Mouse (Mus musculus) liver, embryonic 11.5 days (tissue): ENCODE measurements around the gene BC025920. TPM values are rescaled to one million over a fixed set of nuclear protein-coding genes. Genes with fewer than 3 reads are reported as not detected.
A peak's percentile ranks its signal among the peaks of the same experiment; 100 is the strongest.

ENCODE experiments used
- ATAC-seq: fragments of 200-750 bp; cut with Nextera tagmentation; replicated peaks from 2 replicates; pipeline ENCODE4 v1.8.0; 2017; ENCODE audit warnings: moderate number of reproducible peaks, mild to moderate bottlenecking, moderate TSS enrichment, moderate library complexity; ENCODE audit not compliant: low FRiP score
- DNase-seq: peaks from one replicate; pipeline ENCODE4 v3.0.0-alpha.2; 2017; ENCODE audit warnings: low spot score
- H3K27ac ChIP-seq: fragments of 300-500 bp; sonication (generic); 2 replicates; pipeline ENCODE4 v1.5.1; 2014; ENCODE audit warnings: mild to moderate bottlenecking, low read depth, low read length, control low read depth
- H3K27me3 ChIP-seq: fragments of 300-500 bp; sonication (generic); replicated peaks from 2 replicates; pipeline ENCODE4 v1.6.1; 2014; ENCODE audit warnings: low read length, mixed read lengths; ENCODE audit not compliant: control insufficient read depth, insufficient read depth
- H3K36me3 ChIP-seq: fragments of 300-500 bp; sonication (generic); 2 replicates; pipeline ENCODE4 v1.6.1; 2014; ENCODE audit warnings: mild to moderate bottlenecking, low read length, moderate library complexity, mixed read lengths; ENCODE audit not compliant: control insufficient read depth, insufficient read depth
- H3K4me1 ChIP-seq: fragments of 300-500 bp; sonication (generic); replicated peaks from 2 replicates; pipeline ENCODE4 v1.6.1; 2014; ENCODE audit warnings: low read length, mixed read lengths; ENCODE audit not compliant: control insufficient read depth, insufficient read depth
- H3K4me2 ChIP-seq: fragments of 300-500 bp; sonication (generic); 2 replicates; pipeline ENCODE4 v1.6.1; 2014; ENCODE audit warnings: mild to moderate bottlenecking, control low read depth, moderate library complexity
- H3K4me3 ChIP-seq: fragments of 300-500 bp; sonication (generic); 2 replicates; pipeline ENCODE4 v1.5.1; 2014; ENCODE audit warnings: low read depth, low read length, control low read depth
- H3K9ac ChIP-seq: fragments of 300-500 bp; sonication (generic); 2 replicates; pipeline ENCODE4 v1.6.1; 2014; ENCODE audit warnings: low read depth, low read length, control low read depth
- H3K9me3 ChIP-seq: fragments of 300-500 bp; sonication (generic); 2 replicates; pipeline ENCODE4 v1.6.1; 2016; ENCODE audit warnings: low read length, inconsistent platforms, mixed read lengths; ENCODE audit not compliant: control insufficient read depth
- WGBS: fragments of 180-500 bp; shearing (Covaris S2); extraction: QIAGEN DNeasy Blood & Tissue Kit; methylation state at CpG from one replicate; pipeline ENCODE4 v1.1.7; 2014; 5-methylcytosine and 5-hydroxymethylcytosine counted together
- polyA plus RNA-seq: library from polyadenylated mRNA; unstranded; fragments of >200 nt; fragmentation: Nextera tagmentation; extraction: Ambion mirVana; gene quantifications from 2 replicates; pipeline ENCODE4 v1.2.1, GENCODE M21; 2014

Gene BC025920
- polyA plus RNA-seq, 1 experiment from 2014 or later = 1.1 TPM

- ATAC-seq (peak; percentile 47), DNase-seq (peak; percentile 94)
- peaks cover 6% of the 10 kb centered on the region for H3K36me3 ChIP-seq
- peak overlapping the region; percentile 97 for H3K4me2 ChIP-seq
- WGBS = under 1% methylated on average over 34 of the region's 34 CpGs
- no peaks in the 10 kb centered on the region for H3K9me3 ChIP-seq
- peak overlapping the region; percentile 76 for H3K27ac ChIP-seq
- peak overlapping the region; percentile 42 for H3K9ac ChIP-seq
- peaks cover 64% of the 10 kb centered on the region for H3K4me1 ChIP-seq
- H3K27me3 ChIP-seq = peaks cover 18% of the 10 kb centered on the region
- H3K4me3 ChIP-seq = peak overlapping the region; percentile 52
Observed at GRCm38 (mm10) chr10:81570831-81571500, 35.1 kb upstream of the BC025920 start.

- ATAC-seq (peak; percentile 88), DNase-seq (peak; percentile 91)
- peak overlapping the region; percentile 52 for H3K4me3 ChIP-seq
- no peaks in the 10 kb centered on the region for H3K9me3 ChIP-seq
- peaks cover 61% of the 10 kb centered on the region for H3K4me1 ChIP-seq
- H3K27me3 ChIP-seq = peaks cover 22% of the 10 kb centered on the region
- peak overlapping the region; percentile 97 for H3K4me2 ChIP-seq
- peak overlapping the region; percentile 42 for H3K9ac ChIP-seq
- H3K27ac ChIP-seq = peak overlapping the region; percentile 76
- H3K36me3 ChIP-seq = 0 out of 2 replicates have a peak, but pooled peaks cover 2% of the 10 kb centered on the region
- WGBS = under 1% methylated on average over 18 of the region's 18 CpGs
Observed at GRCm38 (mm10) chr10:81571501-81571876, 34.6 kb upstream of the BC025920 start.

- WGBS = 6% methylated on average over 9 of the region's 9 CpGs
- H3K9ac ChIP-seq = no peak overlapping the region
- peaks cover 28% of the 10 kb centered on the region for H3K27me3 ChIP-seq
- no peak overlapping the region; the same call in 1 of the 2 replicates for H3K27ac ChIP-seq
- H3K4me2 ChIP-seq = peak overlapping the region; percentile 97
- no peak for DNase-seq
- 0 out of 2 replicates have a peak, but pooled peaks have one; percentile 0 for ATAC-seq
- H3K4me3 ChIP-seq = peak overlapping the region; percentile 11; the same call in 1 of the 2 replicates
- H3K4me1 ChIP-seq = peaks cover 61% of the 10 kb centered on the region
- H3K9me3 ChIP-seq = no peaks in the 10 kb centered on the region
- no peaks in the 10 kb centered on the region for H3K36me3 ChIP-seq
Observed at GRCm38 (mm10) chr10:81572133-81572671, 33.9 kb upstream of the BC025920 start.

- Histone ChIP-seq H3K4me3 (0 out of 2 replicates have a peak overlapping the region, but pooled peaks have one; percentile 11), H3K27ac (no peak overlapping the region), H3K4me2 (peak overlapping the region; percentile 97), H3K9ac (no peak overlapping the region), H3K36me3 (no peaks in the 10 kb centered on the region), H3K9me3 (no peaks in the 10 kb centered on the region), H3K27me3 (peaks cover 30% of the 10 kb centered on the region), H3K4me1 (peaks cover 61% of the 10 kb centered on the region)
- DNase-seq (no peak), ATAC-seq (peak; percentile 44)
- 11% methylated on average over 9 of the region's 9 CpGs for WGBS
Observed at GRCm38 (mm10) chr10:81572975-81573374, 33.1 kb upstream of the BC025920 start.

- Histone ChIP-seq H3K9me3 (no peaks in the 10 kb centered on the region), H3K36me3 (no peaks in the 10 kb centered on the region), H3K27ac (no peak within 1 kb of the TSS), H3K4me1 (peaks cover 51% of the 10 kb centered on the region), H3K27me3 (peaks cover 36% of the 10 kb centered on the region), H3K9ac (peak within 1 kb of the TSS; percentile 46; the same call in 1 of the 2 replicates), H3K4me3 (peak within 1 kb of the TSS; percentile 46), H3K4me2 (peak within 1 kb of the TSS; percentile 80)
- DNase-seq (no peak), ATAC-seq (no peak)
- WGBS = 20% methylated on average over 10 of the region's 10 CpGs
Observed at GRCm38 (mm10) chr10:81574081-81575056, 31.7 kb upstream of the BC025920 start, which contains the start of gene Tle2. Tle2 (plus strand) TSS chr10:81574561.

GRCm38 (mm10) chr10:81575208-81575631, 30.9 kb upstream of the BC025920 start:
- DNase-seq = no peak
- under 1% methylated on average over 30 of the region's 30 CpGs for WGBS
- H3K4me2 ChIP-seq = peak overlapping the region; percentile 80
- peaks cover 42% of the 10 kb centered on the region for H3K27me3 ChIP-seq
- H3K9me3 ChIP-seq = no peaks in the 10 kb centered on the region
- peaks cover 44% of the 10 kb centered on the region for H3K4me1 ChIP-seq
- H3K27ac ChIP-seq = no peak overlapping the region
- peak overlapping the region; percentile 46; the same call in 1 of the 2 replicates for H3K9ac ChIP-seq
- peak overlapping the region; percentile 46 for H3K4me3 ChIP-seq
- H3K36me3 ChIP-seq = no peaks in the 10 kb centered on the region
- no peak for ATAC-seq

GRCm38 (mm10) chr10:81575695-81576094, 30.4 kb upstream of the BC025920 start:
- H3K4me1 ChIP-seq = peaks cover 44% of the 10 kb centered on the region

GRCm38 (mm10) chr10:81579967-81580366, 26.1 kb upstream of the BC025920 start:
- Histone ChIP-seq H3K4me2 (no peak overlapping the region), H3K27me3 (peaks cover 53% of the 10 kb centered on the region), H3K36me3 (no peaks in the 10 kb centered on the region; the same call in 1 of the 2 replicates), H3K4me3 (no peak overlapping the region), H3K4me1 (peaks cover 17% of the 10 kb centered on the region), H3K9me3 (no peaks in the 10 kb centered on the region; the same call in 1 of the 2 replicates), H3K27ac (no peak overlapping the region), H3K9ac (no peak overlapping the region)
- ATAC-seq (no peak), DNase-seq (no peak)
- 56% methylated on average over 4 of the region's 4 CpGs for WGBS

More at GRCm38 (mm10) chr10:81575695-81576094, 30.4 kb upstream of the BC025920 start:
- Histone ChIP-seq H3K4me3 (peak overlapping the region; percentile 46), H3K27me3 (peaks cover 46% of the 10 kb centered on the region), H3K27ac (no peak overlapping the region), H3K9ac (peak overlapping the region; percentile 46; the same call in 1 of the 2 replicates), H3K9me3 (no peaks in the 10 kb centered on the region), H3K4me2 (peak overlapping the region; percentile 80), H3K36me3 (no peaks in the 10 kb centered on the region)
- 2% methylated on average over 6 of the region's 6 CpGs for WGBS
- DNase-seq (no peak), ATAC-seq (no peak)
